Mouse (Mus musculus) liver, adult 2 months (tissue): ENCODE results near the gene Trak2.
A peak's percentile ranks its signal among the peaks of the same experiment; 100 is the strongest.

ENCODE experiments used
- CTCF ChIP-seq: fragments of 200-500 bp; IDR thresholded peaks from 2 replicates; pipeline ENCODE4 v1.5.1; 2011; ENCODE audit warnings: low read depth, low read length, control low read depth
- POLR2A ChIP-seq: fragments of 200-500 bp; IDR thresholded peaks from 2 replicates; pipeline ENCODE4 v1.6.1; 2011; ENCODE audit warnings: low read length, control low read depth; ENCODE audit not compliant: insufficient read depth; ENCODE audit errors: extremely low read depth

- TF ChIP-seq CTCF: 0 out of 2 replicates have a peak, but pooled peaks have one; percentile 8
- TF ChIP-seq POLR2A: no peak
Measured at GRCm38 (mm10) chr1:58957931-58958330, 15.3 kb downstream of the Trak2 start.
